8 mouse cellular contexts compared by ENCODE assay signal in the genomic region with DNA sequence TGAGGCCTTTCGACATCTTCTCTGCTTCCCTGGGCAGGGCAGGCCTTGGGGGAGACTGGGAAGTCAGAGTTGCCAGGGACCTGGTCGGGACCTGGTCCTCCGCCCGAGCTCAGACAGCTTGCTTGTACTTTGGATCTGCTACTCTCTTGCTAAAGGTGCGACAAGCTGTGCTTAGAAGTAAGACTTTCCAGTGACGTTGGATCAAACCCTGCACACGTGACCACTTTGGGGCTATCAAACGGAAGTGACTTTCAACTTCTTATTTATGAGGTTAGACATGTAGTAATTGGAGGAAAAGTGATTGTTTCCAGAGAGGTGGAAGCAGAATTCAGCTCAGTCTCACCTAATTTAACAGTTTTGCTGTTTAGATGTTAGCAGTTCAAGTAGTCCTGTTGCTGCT.
"Had no signal": no experiment of that assay in that cellular context is flagged by ENCODE, and none has a peak within 500 bp of the region (broad histone marks: within the 10 kb centered on the region; RNA-seq: fewer than 3 reads in every experiment).

No protein-coding gene starts in this region.

- ATAC-seq: lung, postnatal 0 days; midbrain, embryonic 13.5 days had no signal

- DNase-seq: kidney, postnatal 10 days; kidney, postnatal 4 days; liver; lung, adult 2 months; lung, postnatal 4 days; thymus, postnatal 36 days had no signal
